Mouse (Mus musculus): Measurements from ENCODE around the gene Cpt1b.

DNA sequence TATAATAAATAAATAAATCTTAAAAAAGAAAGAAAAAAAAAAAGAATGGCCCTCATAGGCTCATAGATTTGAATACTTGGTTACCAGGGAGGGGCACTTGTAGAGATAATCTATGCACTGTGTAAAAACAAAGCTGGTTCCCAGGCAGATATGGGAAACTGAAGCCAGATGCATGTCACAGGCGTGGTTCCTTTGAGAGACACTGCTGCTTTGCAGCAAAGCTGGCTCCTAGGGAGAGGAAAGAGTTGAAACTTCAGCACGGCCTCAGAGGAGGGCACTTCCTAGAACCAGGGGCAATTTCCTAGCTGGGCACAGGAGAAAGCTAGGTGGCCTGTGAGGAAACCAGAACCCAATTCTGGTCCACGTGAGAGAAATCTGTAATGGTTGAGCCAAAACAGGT lies 8.5 kb upstream of the Cpt1b start:
- no peak for TF ChIP-seq CTCF (IDR thresholded peaks at IDR 0.05; ENCODE audit: insufficient read depth, low read depth, low read length)
- no peak for TF ChIP-seq POLR2A (IDR thresholded peaks at IDR 0.05; ENCODE audit: insufficient read depth, low read depth, low read length)

Data from olfactory bulb, adult 2 months (tissue).